Mouse (Mus musculus) limb, embryonic 15.5 days (tissue): ENCODE measurements around the gene Mthfsd. TPM values are rescaled to one million over a fixed set of nuclear protein-coding genes. Genes with fewer than 3 reads are reported as not detected.
A peak's percentile ranks its signal among the peaks of the same experiment; 100 is the strongest.

Experiments
- ATAC-seq: fragments of 200-750 bp; cut with Nextera tagmentation; 2 replicates; pipeline ENCODE4 v1.8.0; 2017; ENCODE audit warnings: low read depth, moderate TSS enrichment; ENCODE audit not compliant: insufficient number of reproducible peaks, low FRiP score, low TSS enrichment
- H3K27ac ChIP-seq: fragments of 300-500 bp; sonication (generic); 2 replicates; pipeline ENCODE4 v1.5.1; 2015; ENCODE audit warnings: moderate library complexity, mild to moderate bottlenecking, inconsistent platforms
- H3K27me3 ChIP-seq: fragments of 300-500 bp; sonication (generic); 2 replicates; pipeline ENCODE4 v1.6.1; 2015; ENCODE audit warnings: inconsistent platforms
- H3K36me3 ChIP-seq: fragments of 300-500 bp; sonication (generic); 2 replicates; pipeline ENCODE4 v1.6.1; 2015; ENCODE audit warnings: inconsistent platforms
- H3K4me1 ChIP-seq: fragments of 300-500 bp; sonication (generic); 2 replicates; pipeline ENCODE4 v1.6.1; 2015; ENCODE audit warnings: inconsistent platforms
- H3K4me2 ChIP-seq: fragments of 300-500 bp; sonication (generic); 2 replicates; pipeline ENCODE4 v1.6.1; 2015; ENCODE audit warnings: mild to moderate bottlenecking, inconsistent platforms
- H3K4me3 ChIP-seq: fragments of 300-500 bp; sonication (generic); 2 replicates; pipeline ENCODE4 v1.5.1; 2015; ENCODE audit warnings: mild to moderate bottlenecking, inconsistent platforms
- H3K9ac ChIP-seq: fragments of 300-500 bp; sonication (generic); 2 replicates; pipeline ENCODE4 v1.6.1; 2015; ENCODE audit warnings: inconsistent platforms
- H3K9me3 ChIP-seq: fragments of 300-500 bp; sonication (generic); 2 replicates; pipeline ENCODE4 v1.6.1; 2016; ENCODE audit warnings: inconsistent platforms
- WGBS: fragments of 180-500 bp; shearing (Covaris S2); methylation state at CpG from one replicate; pipeline ENCODE4 v1.1.7; 2015; 5-methylcytosine and 5-hydroxymethylcytosine counted together
- polyA plus RNA-seq: library from polyadenylated mRNA; unstranded; fragments of >200 nt; fragmentation: Nextera tagmentation; extraction: Ambion mirVana; gene quantifications from 2 replicates; pipeline ENCODE4 v1.2.1, GENCODE M21; 2015

Mthfsd gene
- polyA plus RNA-seq, 1 experiment from 2014 or later, result 62.0 TPM

GRCm38 (mm10) chr8:121128531-121129264, 20.5 kb upstream of the Mthfsd start:
- peaks cover 34% of the 10 kb centered on the region for H3K4me1 ChIP-seq
- H3K4me2 ChIP-seq, result peak overlapping the region; percentile 41
- 9% methylated on average over 55 of the region's 55 CpGs for WGBS
- ATAC-seq, result no peak
- H3K36me3 ChIP-seq, result no peaks in the 10 kb centered on the region
- no peaks in the 10 kb centered on the region for H3K9me3 ChIP-seq
- H3K9ac ChIP-seq, result no peak overlapping the region
- H3K4me3 ChIP-seq, result peak overlapping the region; percentile 25
- H3K27ac ChIP-seq, result no peak overlapping the region
- peaks cover 93% of the 10 kb centered on the region for H3K27me3 ChIP-seq

- WGBS, result 8% methylated on average over 43 of the region's 43 CpGs
- no peak for ATAC-seq
- Histone ChIP-seq H3K27ac (no peak within 1 kb of the TSS), H3K4me2 (peak within 1 kb of the TSS; percentile 41), H3K27me3 (peaks cover 96% of the 10 kb centered on the region), H3K4me3 (peak within 1 kb of the TSS; percentile 25), H3K9ac (no peak within 1 kb of the TSS), H3K4me1 (peaks cover 34% of the 10 kb centered on the region), H3K36me3 (no peaks in the 10 kb centered on the region), H3K9me3 (no peaks in the 10 kb centered on the region)
Observed at GRCm38 (mm10) chr8:121127756-121128375, 19.7 kb upstream of the Mthfsd start, which contains the start of gene Foxl1. Foxl1 (plus strand) TSS chr8:121127940.

DNA sequence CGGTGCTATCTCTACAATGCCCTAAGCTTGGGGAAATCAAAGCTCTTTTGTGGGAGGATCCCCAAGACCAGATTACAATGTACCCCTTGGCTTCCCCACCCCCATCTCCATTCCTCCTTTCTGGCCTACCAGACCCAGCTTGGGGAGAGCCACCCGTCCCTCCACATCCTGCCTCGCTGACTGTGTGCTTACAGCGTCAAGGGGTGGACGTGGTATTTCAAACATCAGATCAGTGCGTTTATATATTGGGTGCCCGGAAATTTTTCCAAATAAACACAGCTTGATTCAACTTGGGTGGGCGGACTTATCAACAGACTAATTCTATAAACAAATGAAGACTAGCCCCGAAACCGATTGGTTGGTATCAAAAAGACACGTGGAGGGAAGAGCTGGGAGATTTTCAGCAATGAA, 19.1 kb upstream of the Mthfsd start:
- 14% methylated on average over 11 of the region's 11 CpGs for WGBS
- no peak overlapping the region for H3K4me3 ChIP-seq
- no peak overlapping the region for H3K4me2 ChIP-seq
- H3K4me1 ChIP-seq, result peaks cover 34% of the 10 kb centered on the region
- peaks cover 96% of the 10 kb centered on the region for H3K27me3 ChIP-seq
- no peaks in the 10 kb centered on the region for H3K9me3 ChIP-seq
- H3K36me3 ChIP-seq, result no peaks in the 10 kb centered on the region
- no peak overlapping the region for H3K27ac ChIP-seq
- ATAC-seq, result no peak
- H3K9ac ChIP-seq, result no peak overlapping the region

- Histone ChIP-seq H3K36me3 (no peaks in the 10 kb centered on the region), H3K27me3 (peaks cover 96% of the 10 kb centered on the region), H3K9me3 (no peaks in the 10 kb centered on the region), H3K4me3 (no peak overlapping the region), H3K4me1 (peaks cover 34% of the 10 kb centered on the region), H3K4me2 (no peak overlapping the region), H3K27ac (no peak overlapping the region), H3K9ac (no peak overlapping the region)
- 20% methylated on average over 6 of the region's 6 CpGs for WGBS
- ATAC-seq, result no peak
Observed at GRCm38 (mm10) chr8:121126694-121127093, 18.5 kb upstream of the Mthfsd start.

DNA sequence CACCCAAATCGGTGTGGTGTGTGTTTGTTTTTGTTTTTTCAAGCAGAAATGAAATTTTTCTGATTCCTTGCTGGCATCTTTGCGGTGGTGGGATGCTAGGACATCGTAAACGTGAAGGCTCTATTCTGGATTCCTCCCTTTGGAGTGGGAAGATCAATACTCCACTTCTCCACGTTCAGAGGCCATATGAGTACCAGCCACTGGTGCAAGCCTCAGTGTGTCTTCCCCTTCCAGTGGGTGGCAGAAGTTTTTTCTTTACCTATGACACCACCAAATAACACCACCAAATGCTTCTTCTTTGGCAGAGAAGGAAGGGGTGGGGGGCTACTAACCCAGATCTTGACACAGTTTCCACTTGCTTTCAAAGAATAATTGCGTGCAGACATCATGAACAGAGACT, 18.0 kb upstream of the Mthfsd start:
- H3K4me3 ChIP-seq, result no peak overlapping the region
- H3K9ac ChIP-seq, result no peak overlapping the region
- H3K27ac ChIP-seq, result no peak overlapping the region
- 12% methylated on average over 6 of the region's 6 CpGs for WGBS
- H3K4me2 ChIP-seq, result peak overlapping the region; percentile 77; the same call in 1 of the 2 replicates
- no peaks in the 10 kb centered on the region for H3K36me3 ChIP-seq
- H3K4me1 ChIP-seq, result peaks cover 34% of the 10 kb centered on the region
- ATAC-seq, result no peak
- no peaks in the 10 kb centered on the region for H3K9me3 ChIP-seq
- peaks cover 99% of the 10 kb centered on the region for H3K27me3 ChIP-seq

DNA sequence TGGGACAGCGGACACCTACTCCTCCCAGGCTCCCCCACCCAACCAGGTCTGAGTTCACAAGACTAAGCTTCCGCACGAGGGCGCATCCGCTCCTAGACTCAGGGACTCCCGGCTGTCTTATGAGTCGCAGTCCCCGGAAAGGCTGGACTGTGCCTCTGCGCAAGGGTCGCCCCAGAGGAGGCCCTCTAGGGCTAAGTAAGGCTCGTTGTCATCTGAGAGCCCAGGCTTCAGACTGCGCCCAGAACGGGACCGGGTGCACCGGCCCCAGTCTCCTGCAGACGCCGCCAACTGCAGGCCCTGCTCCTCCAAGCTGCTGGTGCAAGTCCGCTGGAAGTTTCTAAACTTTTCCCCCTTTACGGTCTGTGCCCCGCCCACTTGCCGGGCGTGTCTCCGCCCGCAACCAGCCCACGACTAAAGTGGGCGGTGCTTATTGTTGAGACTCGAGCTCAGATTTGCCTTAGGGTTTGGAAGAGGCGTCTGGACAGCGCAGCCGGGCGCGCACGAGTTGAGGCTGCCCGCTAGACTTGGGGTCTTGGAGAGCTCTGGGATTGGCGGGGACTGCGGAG, 17.2 kb upstream of the Mthfsd start:
- Histone ChIP-seq H3K27ac (peak overlapping the region; percentile 68), H3K4me1 (peaks cover 36% of the 10 kb centered on the region)
- WGBS, result under 1% methylated on average over 35 of the region's 36 CpGs

GRCm38 (mm10) chr8:121124547-121125239, 16.5 kb upstream of the Mthfsd start:
- no peaks in the 10 kb centered on the region for H3K9me3 ChIP-seq
- WGBS, result 10% methylated on average over 17 of the region's 17 CpGs
- peak overlapping the region; percentile 38 for H3K4me3 ChIP-seq
- peak overlapping the region; percentile 77 for H3K4me2 ChIP-seq
- no peak overlapping the region for H3K27ac ChIP-seq
- H3K36me3 ChIP-seq, result no peaks in the 10 kb centered on the region
- H3K27me3 ChIP-seq, result peaks cover 99% of the 10 kb centered on the region
- H3K4me1 ChIP-seq, result peaks cover 41% of the 10 kb centered on the region
- no peak overlapping the region for H3K9ac ChIP-seq
- no peak for ATAC-seq

More for the DNA sequence above, 17.2 kb upstream of the Mthfsd start:
- H3K4me3 ChIP-seq, result peak overlapping the region; percentile 38
- H3K36me3 ChIP-seq, result no peaks in the 10 kb centered on the region
- H3K27me3 ChIP-seq, result peaks cover 99% of the 10 kb centered on the region
- peak overlapping the region; percentile 77 for H3K4me2 ChIP-seq
- peak; percentile 70 for ATAC-seq
- no peak overlapping the region for H3K9ac ChIP-seq
- H3K9me3 ChIP-seq, result no peaks in the 10 kb centered on the region

DNA sequence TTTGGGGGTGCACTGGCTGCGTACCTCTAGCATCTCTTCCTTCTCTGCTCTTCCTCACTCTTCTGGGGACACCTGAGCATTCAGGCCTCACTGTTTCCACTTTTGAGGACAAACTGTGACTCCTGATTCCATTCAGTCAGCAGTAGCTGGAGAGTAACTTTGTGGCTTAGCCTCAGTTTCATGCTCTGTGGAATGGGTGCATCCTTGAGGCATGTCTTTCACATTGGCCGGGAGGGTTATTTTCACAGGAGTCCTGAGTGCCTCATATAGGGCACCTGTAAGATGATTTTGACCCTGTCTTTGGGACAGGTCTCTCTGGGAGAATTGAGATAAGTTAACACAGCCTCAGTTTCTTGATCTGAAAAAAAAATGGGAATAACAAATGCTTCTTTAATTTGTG, 14.9 kb upstream of the Mthfsd start:
- Histone ChIP-seq H3K4me1 (peaks cover 30% of the 10 kb centered on the region), H3K9ac (no peak overlapping the region), H3K9me3 (no peaks in the 10 kb centered on the region), H3K4me3 (no peak overlapping the region), H3K36me3 (no peaks in the 10 kb centered on the region), H3K4me2 (no peak overlapping the region), H3K27ac (no peak overlapping the region), H3K27me3 (peaks cover 98% of the 10 kb centered on the region)
- no peak for ATAC-seq
- WGBS, result 55% methylated on average over 2 of the region's 2 CpGs

GRCm38 (mm10) chr8:121122368-121122767, 14.2 kb upstream of the Mthfsd start:
- H3K9ac ChIP-seq, result no peak overlapping the region
- no peak overlapping the region for H3K4me3 ChIP-seq
- no peak overlapping the region for H3K4me2 ChIP-seq
- WGBS, result 22% methylated on average over 7 of the region's 7 CpGs
- H3K36me3 ChIP-seq, result no peaks in the 10 kb centered on the region
- no peak overlapping the region for H3K27ac ChIP-seq
- peaks cover 98% of the 10 kb centered on the region for H3K27me3 ChIP-seq
- ATAC-seq, result no peak
- no peaks in the 10 kb centered on the region for H3K9me3 ChIP-seq
- peaks cover 30% of the 10 kb centered on the region for H3K4me1 ChIP-seq

GRCm38 (mm10) chr8:121121704-121122103, 13.5 kb upstream of the Mthfsd start:
- no peak overlapping the region for H3K4me2 ChIP-seq
- H3K9me3 ChIP-seq, result no peaks in the 10 kb centered on the region
- no peak for ATAC-seq
- no peak overlapping the region for H3K4me3 ChIP-seq
- H3K36me3 ChIP-seq, result no peaks in the 10 kb centered on the region
- whole genome bisulfite sequencing, result 32% methylated on average over 8 of the region's 8 CpGs
- H3K9ac ChIP-seq, result no peak overlapping the region
- H3K27ac ChIP-seq, result no peak overlapping the region
- H3K27me3 ChIP-seq, result peaks cover 98% of the 10 kb centered on the region
- H3K4me1 ChIP-seq, result peaks cover 37% of the 10 kb centered on the region

- H3K4me1 ChIP-seq, result peaks cover 38% of the 10 kb centered on the region
- H3K4me2 ChIP-seq, result peak overlapping the region; percentile 84
Observed at GRCm38 (mm10) chr8:121120456-121121419, 12.5 kb upstream of the Mthfsd start.

More at GRCm38 (mm10) chr8:121120456-121121419, 12.5 kb upstream of the Mthfsd start:
- Histone ChIP-seq H3K27ac (no peak overlapping the region), H3K9me3 (no peaks in the 10 kb centered on the region), H3K27me3 (peaks cover 96% of the 10 kb centered on the region), H3K9ac (no peak overlapping the region), H3K4me3 (peak overlapping the region; percentile 57), H3K36me3 (no peaks in the 10 kb centered on the region)
- WGBS, result 29% methylated on average over 17 of the region's 17 CpGs
- no peak for ATAC-seq
